Mouse (Mus musculus): ENCODE measurements around the gene Agpat1. TPM values are rescaled to one million over a fixed set of nuclear protein-coding genes. Genes with fewer than 3 reads are reported as not detected.

The Agpat1 gene
- polyA plus RNA-seq, 2 experiments, result 53.3 to 150 TPM

GRCm38 (mm10) chr17:34592581-34593549 lies 11.2 kb upstream of the Agpat1 start:
- Histone ChIP-seq H3K9me3 (ENCODE audit: control insufficient read depth, low read length) (no peaks in the 10 kb centered on the region), H3K27me3 (ENCODE audit: control insufficient read depth, insufficient read depth, low read length) (no peaks in the 10 kb centered on the region), H3K27ac (replicated peaks; ENCODE audit: low read depth, low read length) (peak overlapping the region; percentile 98), H3K4me3 (replicated peaks; ENCODE audit: low read length) (peak overlapping the region; percentile 93), H3K9ac (ENCODE audit: low read depth, low read length, severe bottlenecking) (peak overlapping the region; percentile 94), H3K36me3 (ENCODE audit: control insufficient read depth, insufficient read depth, low read length) (peaks cover 30% of the 10 kb centered on the region), H3K4me1 (ENCODE audit: control insufficient read depth, insufficient read depth, low read length) (peaks cover 45% of the 10 kb centered on the region), H3K4me2 (replicated peaks; ENCODE audit: low read depth, low read length, severe bottlenecking) (peak overlapping the region; percentile 96)
- ATAC-seq (ENCODE audit: low FRiP score, low read depth), result peak; percentile 7; the same call in 1 of the 2 replicates
- DNase-seq (ENCODE audit: low spot score), result no peak
- TF ChIP-seq POLR2A (IDR thresholded peaks at IDR 0.05; ENCODE audit: borderline replicate concordance, extremely low read depth, insufficient read depth, insufficient read length), result no peak
- 1% methylated on average over 26 of the region's 32 CpGs for WGBS

DNA sequence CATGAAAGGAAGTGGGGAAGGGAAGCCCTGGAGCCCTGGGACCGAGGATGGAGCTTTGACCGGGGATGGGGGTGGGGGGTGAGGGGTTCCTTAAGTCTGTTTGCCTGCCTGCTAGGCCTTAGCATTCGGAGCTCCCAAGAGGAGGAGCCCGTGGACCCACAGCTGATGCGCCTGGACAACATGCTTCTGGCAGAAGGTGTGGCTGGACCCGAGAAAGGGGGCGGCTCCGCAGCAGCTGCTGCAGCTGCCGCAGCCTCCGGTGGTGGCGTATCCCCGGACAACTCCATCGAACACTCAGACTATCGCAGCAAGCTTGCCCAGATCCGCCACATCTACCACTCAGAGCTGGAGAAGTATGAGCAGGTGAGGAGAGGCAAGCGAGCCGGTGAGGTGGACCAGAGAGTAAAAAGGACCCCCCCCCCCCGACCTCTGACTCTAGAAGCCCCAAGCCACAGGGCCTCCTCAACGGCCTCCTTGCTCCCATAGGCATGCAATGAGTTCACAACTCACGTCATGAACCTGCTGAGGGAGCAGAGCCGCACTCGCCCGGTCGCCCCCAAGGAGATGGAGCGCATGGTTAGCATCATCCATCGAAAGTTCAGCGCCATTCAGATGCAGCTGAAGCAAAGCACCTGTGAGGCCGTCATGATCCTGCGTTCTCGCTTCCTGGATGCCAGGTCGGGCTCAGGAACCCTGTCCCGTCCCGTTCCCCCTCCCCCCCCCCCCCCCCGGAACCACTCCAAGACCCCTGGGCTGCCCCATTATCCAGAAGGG lies 10.1 kb upstream of the Agpat1 start:
- DNase-seq (ENCODE audit: low spot score) (no peak), ATAC-seq (ENCODE audit: low FRiP score, low read depth) (no peak)
- WGBS, result 42% methylated on average over 31 of the region's 34 CpGs
- peak overlapping the region; percentile 93 for H3K4me3 ChIP-seq (replicated peaks; ENCODE audit: low read length)
- H3K36me3 ChIP-seq (ENCODE audit: control insufficient read depth, insufficient read depth, low read length), result peaks cover 30% of the 10 kb centered on the region
- peak overlapping the region; percentile 96 for H3K4me2 ChIP-seq (replicated peaks; ENCODE audit: low read depth, low read length, severe bottlenecking)
- H3K4me1 ChIP-seq (ENCODE audit: control insufficient read depth, insufficient read depth, low read length), result peaks cover 41% of the 10 kb centered on the region
- no peaks in the 10 kb centered on the region for H3K9me3 ChIP-seq (ENCODE audit: control insufficient read depth, low read length)
- peak overlapping the region; percentile 98 for H3K27ac ChIP-seq (replicated peaks; ENCODE audit: low read depth, low read length)
- H3K9ac ChIP-seq (ENCODE audit: low read depth, low read length, severe bottlenecking), result peak overlapping the region; percentile 94
- no peak for TF ChIP-seq POLR2A (IDR thresholded peaks at IDR 0.05; ENCODE audit: borderline replicate concordance, extremely low read depth, insufficient read depth, insufficient read length)
- no peaks in the 10 kb centered on the region for H3K27me3 ChIP-seq (ENCODE audit: control insufficient read depth, insufficient read depth, low read length)

DNA sequence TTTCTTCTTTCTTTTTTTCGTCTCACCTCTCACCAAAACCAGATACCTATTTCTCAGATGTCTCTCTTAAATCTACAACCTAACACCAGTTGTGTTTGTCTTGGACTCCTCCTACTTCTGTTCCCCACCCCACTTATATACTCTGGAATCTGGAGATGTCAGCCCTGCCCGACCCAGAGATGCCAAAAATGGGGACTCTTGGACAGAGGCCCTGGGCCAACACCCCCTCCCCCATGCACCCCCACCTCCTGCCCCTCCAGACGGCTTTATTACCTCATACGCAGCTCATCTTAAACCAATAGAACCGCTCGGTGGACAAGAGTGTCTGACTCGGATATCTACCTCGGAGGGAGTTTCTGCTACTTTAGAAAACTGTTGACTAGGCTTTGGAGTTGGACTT lies 8.0 kb upstream of the Agpat1 start:
- no peak for TF ChIP-seq POLR2A (IDR thresholded peaks at IDR 0.05; ENCODE audit: borderline replicate concordance, extremely low read depth, insufficient read depth, insufficient read length)
- peaks cover 26% of the 10 kb centered on the region for H3K4me1 ChIP-seq (ENCODE audit: control insufficient read depth, insufficient read depth, low read length)
- H3K27ac ChIP-seq (replicated peaks; ENCODE audit: low read depth, low read length), result no peak overlapping the region
- no peak overlapping the region for H3K9ac ChIP-seq (ENCODE audit: low read depth, low read length, severe bottlenecking)
- H3K36me3 ChIP-seq (ENCODE audit: control insufficient read depth, insufficient read depth, low read length), result peaks cover 44% of the 10 kb centered on the region
- H3K4me3 ChIP-seq (replicated peaks; ENCODE audit: low read length), result no peak overlapping the region
- no peaks in the 10 kb centered on the region for H3K9me3 ChIP-seq (ENCODE audit: control insufficient read depth, low read length)
- DNase-seq (ENCODE audit: low spot score), result no peak
- no peak overlapping the region for H3K4me2 ChIP-seq (replicated peaks; ENCODE audit: low read depth, low read length, severe bottlenecking)
- 70% methylated on average over 8 of the region's 8 CpGs for WGBS
- no peaks in the 10 kb centered on the region for H3K27me3 ChIP-seq (ENCODE audit: control insufficient read depth, insufficient read depth, low read length)
- ATAC-seq (ENCODE audit: low FRiP score, low read depth), result no peak

- Histone ChIP-seq H3K36me3 (ENCODE audit: control insufficient read depth, insufficient read depth, low read length) (peaks cover 52% of the 10 kb centered on the region), H3K9me3 (ENCODE audit: control insufficient read depth, low read length) (no peaks in the 10 kb centered on the region), H3K4me3 (replicated peaks; ENCODE audit: low read length) (no peak within 1 kb of the TSS), H3K4me1 (ENCODE audit: control insufficient read depth, insufficient read depth, low read length) (peaks cover 25% of the 10 kb centered on the region), H3K27ac (replicated peaks; ENCODE audit: low read depth, low read length) (no peak within 1 kb of the TSS; the same call in 1 of the 2 replicates), H3K9ac (ENCODE audit: low read depth, low read length, severe bottlenecking) (no peak within 1 kb of the TSS), H3K27me3 (ENCODE audit: control insufficient read depth, insufficient read depth, low read length) (no peaks in the 10 kb centered on the region), H3K4me2 (replicated peaks; ENCODE audit: low read depth, low read length, severe bottlenecking) (no peak within 1 kb of the TSS)
- DNase-seq (ENCODE audit: low spot score) (no peak), ATAC-seq (ENCODE audit: low FRiP score, low read depth) (no peak)
- 23% methylated on average over 5 of the region's 6 CpGs for WGBS
- TF ChIP-seq POLR2A (IDR thresholded peaks at IDR 0.05; ENCODE audit: borderline replicate concordance, extremely low read depth, insufficient read depth, insufficient read length), result no peak
Observed at GRCm38 (mm10) chr17:34597566-34598095, 6.4 kb upstream of the Agpat1 start, which contains the start of gene Ager. Gene Ager (plus strand): TSS chr17:34597862.

GRCm38 (mm10) chr17:34599891-34600290 lies 4.2 kb upstream of the Agpat1 start:
- no peaks in the 10 kb centered on the region for H3K27me3 ChIP-seq (ENCODE audit: control insufficient read depth, insufficient read depth, low read length)
- H3K9me3 ChIP-seq (ENCODE audit: control insufficient read depth, low read length), result no peaks in the 10 kb centered on the region
- H3K4me1 ChIP-seq (ENCODE audit: control insufficient read depth, insufficient read depth, low read length), result peaks cover 20% of the 10 kb centered on the region
- no peak overlapping the region for H3K4me2 ChIP-seq (replicated peaks; ENCODE audit: low read depth, low read length, severe bottlenecking)
- peaks cover 41% of the 10 kb centered on the region for H3K36me3 ChIP-seq (ENCODE audit: control insufficient read depth, insufficient read depth, low read length)
- DNase-seq (ENCODE audit: low spot score), result no peak
- no peak for ATAC-seq (ENCODE audit: low FRiP score, low read depth)
- H3K9ac ChIP-seq (ENCODE audit: low read depth, low read length, severe bottlenecking), result no peak overlapping the region
- 73% methylated on average over 9 of the region's 9 CpGs for WGBS
- TF ChIP-seq POLR2A (IDR thresholded peaks at IDR 0.05; ENCODE audit: borderline replicate concordance, extremely low read depth, insufficient read depth, insufficient read length), result no peak
- H3K4me3 ChIP-seq (replicated peaks; ENCODE audit: low read length), result no peak overlapping the region
- no peak overlapping the region for H3K27ac ChIP-seq (replicated peaks; ENCODE audit: low read depth, low read length)

Measured in limb, embryonic 14.5 days (tissue).